Mouse (Mus musculus): ENCODE data around the gene 4932438H23Rik. TPM values are rescaled to one million over a fixed set of nuclear protein-coding genes. Genes with fewer than 3 reads are reported as not detected.

Gene 4932438H23Rik
- polyA plus RNA-seq, 1 experiment from 2014 or later, result not detected

DNA sequence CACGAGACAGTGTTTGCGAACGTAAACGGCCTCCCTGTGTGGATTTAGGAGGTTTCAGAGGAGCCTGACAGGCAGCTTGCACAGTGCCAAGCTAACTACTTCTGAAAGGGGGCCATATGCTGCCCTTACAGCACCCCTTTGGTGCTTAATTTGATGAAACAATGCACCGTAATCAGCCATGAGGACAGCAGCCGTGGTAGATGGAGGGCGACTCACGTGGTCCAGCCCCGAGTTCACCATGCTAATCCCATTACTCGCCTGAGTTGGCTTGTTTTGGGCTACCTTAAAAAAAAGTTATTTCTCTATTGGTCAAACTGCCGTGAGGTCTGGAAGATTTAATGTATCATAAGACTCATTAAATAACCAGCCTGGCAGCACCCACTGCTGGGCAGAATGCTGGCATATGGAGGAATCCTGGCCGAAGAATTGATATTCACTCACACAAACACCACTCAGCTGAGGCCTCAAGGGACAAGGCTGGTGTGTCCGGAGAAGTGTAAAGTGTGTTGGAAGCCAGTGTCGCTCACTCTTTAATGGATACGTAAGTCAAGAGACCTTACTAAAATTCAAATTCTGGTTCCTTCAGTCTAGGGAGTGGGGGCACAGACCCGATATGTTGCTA lies 4.6 kb upstream of the 4932438H23Rik start:
- H3K4me1 ChIP-seq (replicated peaks), result no peaks in the 10 kb centered on the region; the same call in 1 of the 2 replicates
- H3K27me3 ChIP-seq, result peaks cover 28% of the 10 kb centered on the region
- no peaks in the 10 kb centered on the region for H3K9me3 ChIP-seq (replicated peaks)
- WGBS (ENCODE audit: insufficient replicate concordance), result 76% methylated on average over 16 of the region's 16 CpGs
- H3K4me2 ChIP-seq, result no peak overlapping the region
- no peak for DNase-seq
- H3K4me3 ChIP-seq (replicated peaks), result no peak overlapping the region
- no peak overlapping the region for H3K9ac ChIP-seq
- no peak overlapping the region for H3K27ac ChIP-seq
- ATAC-seq (ENCODE audit: low read depth), result no peak
- no peaks in the 10 kb centered on the region for H3K36me3 ChIP-seq

DNA sequence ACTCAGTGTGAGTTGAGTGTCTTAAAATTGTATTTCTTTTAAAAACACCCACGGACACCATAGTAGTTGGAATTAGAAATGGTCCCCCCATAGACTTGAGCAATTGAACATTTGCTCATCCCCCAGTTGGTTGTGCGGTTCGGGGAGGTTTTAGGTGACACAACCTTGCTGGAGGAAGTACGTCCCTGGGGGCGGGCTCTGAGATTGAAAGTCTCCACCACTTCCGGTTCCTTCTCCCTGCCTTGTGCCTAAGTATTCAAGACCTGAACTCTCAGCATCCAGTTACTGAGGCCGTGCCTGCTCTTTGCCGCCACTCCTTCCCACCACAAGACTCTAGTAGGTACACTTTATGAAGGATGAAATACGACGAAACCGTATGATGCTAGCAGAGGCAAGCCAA lies 2.9 kb upstream of the 4932438H23Rik start:
- whole genome bisulfite sequencing (ENCODE audit: insufficient replicate concordance), result 74% methylated on average over 11 of the region's 11 CpGs
- no peak overlapping the region for H3K4me2 ChIP-seq
- no peak overlapping the region for H3K9ac ChIP-seq
- H3K27ac ChIP-seq, result no peak overlapping the region
- H3K4me1 ChIP-seq (replicated peaks), result no peaks in the 10 kb centered on the region; the same call in 1 of the 2 replicates
- H3K4me3 ChIP-seq (replicated peaks), result no peak overlapping the region
- DNase-seq (no peak), ATAC-seq (ENCODE audit: low read depth) (no peak)
- no peaks in the 10 kb centered on the region for H3K36me3 ChIP-seq
- H3K9me3 ChIP-seq (replicated peaks), result no peaks in the 10 kb centered on the region
- H3K27me3 ChIP-seq, result 0 out of 2 replicates have a peak, but pooled peaks cover 17% of the 10 kb centered on the region

DNA sequence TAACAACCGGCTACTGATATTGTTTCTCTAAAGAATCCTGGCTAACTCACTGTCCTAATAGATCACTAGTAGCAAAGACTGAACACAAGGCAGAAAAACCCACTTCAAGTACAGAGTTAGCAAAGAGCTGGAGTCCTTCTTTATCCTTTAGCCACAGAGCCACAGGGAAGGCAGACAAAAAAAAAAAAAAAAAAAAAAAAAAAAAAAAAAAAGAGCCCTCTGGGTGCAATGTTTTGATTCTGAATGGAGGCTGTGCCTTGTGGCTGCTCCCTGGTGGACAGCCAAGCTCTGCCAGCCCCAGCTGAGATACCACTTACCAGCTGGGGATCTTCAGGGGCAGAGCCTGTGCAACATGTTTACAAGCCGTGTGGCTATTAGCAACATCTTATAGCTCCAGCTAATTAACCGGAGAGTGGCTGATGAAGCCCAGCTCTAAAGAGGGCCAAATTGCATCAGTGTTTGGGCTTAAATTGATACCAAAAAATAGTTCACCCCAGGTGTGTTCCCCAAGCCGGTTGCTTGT lies 2.1 kb upstream of the 4932438H23Rik start:
- no peaks in the 10 kb centered on the region for H3K36me3 ChIP-seq
- no peaks in the 10 kb centered on the region for H3K9me3 ChIP-seq (replicated peaks)
- ATAC-seq (ENCODE audit: low read depth) (no peak), DNase-seq (no peak)
- no peak overlapping the region for H3K4me3 ChIP-seq (replicated peaks)
- H3K27ac ChIP-seq, result no peak overlapping the region
- H3K4me2 ChIP-seq, result no peak overlapping the region
- 0 out of 2 replicates have a peak, but pooled peaks cover 17% of the 10 kb centered on the region for H3K27me3 ChIP-seq
- WGBS (ENCODE audit: insufficient replicate concordance), result 77% methylated on average over 4 of the region's 4 CpGs
- no peak overlapping the region for H3K9ac ChIP-seq
- H3K4me1 ChIP-seq (replicated peaks), result no peaks in the 10 kb centered on the region; the same call in 1 of the 2 replicates

DNA sequence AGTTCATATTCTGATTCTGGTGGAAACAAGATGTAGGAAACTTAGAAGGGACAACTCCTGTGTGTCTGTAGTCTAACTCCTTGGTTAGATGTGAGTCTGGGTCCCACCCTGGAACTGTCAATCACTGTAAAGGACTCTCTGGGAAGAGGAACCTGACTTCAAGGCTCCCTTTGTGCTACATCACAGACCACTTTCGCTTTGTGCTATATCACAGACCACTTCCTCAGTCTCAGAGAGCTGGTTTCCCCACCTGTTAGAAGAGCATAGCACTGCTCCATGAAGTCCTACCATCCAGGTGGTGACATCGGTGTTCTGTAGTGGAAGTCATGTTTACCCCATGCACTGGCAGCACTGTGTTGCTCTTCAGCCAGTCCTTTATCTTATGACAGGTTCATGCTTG lies 1.1 kb upstream of the 4932438H23Rik start:
- H3K9me3 ChIP-seq (replicated peaks), result no peaks in the 10 kb centered on the region
- ATAC-seq (ENCODE audit: low read depth), result no peak
- no peak overlapping the region for H3K9ac ChIP-seq
- no peak overlapping the region for H3K27ac ChIP-seq
- H3K4me1 ChIP-seq (replicated peaks), result peaks cover 5% of the 10 kb centered on the region; the same call in 1 of the 2 replicates
- H3K4me2 ChIP-seq, result no peak overlapping the region
- no peaks in the 10 kb centered on the region for H3K36me3 ChIP-seq
- 0 out of 2 replicates have a peak, but pooled peaks cover 17% of the 10 kb centered on the region for H3K27me3 ChIP-seq
- 69% methylated on average over 2 of the region's 2 CpGs for WGBS (ENCODE audit: insufficient replicate concordance)
- no peak overlapping the region for H3K4me3 ChIP-seq (replicated peaks)
- no peak for DNase-seq

DNA sequence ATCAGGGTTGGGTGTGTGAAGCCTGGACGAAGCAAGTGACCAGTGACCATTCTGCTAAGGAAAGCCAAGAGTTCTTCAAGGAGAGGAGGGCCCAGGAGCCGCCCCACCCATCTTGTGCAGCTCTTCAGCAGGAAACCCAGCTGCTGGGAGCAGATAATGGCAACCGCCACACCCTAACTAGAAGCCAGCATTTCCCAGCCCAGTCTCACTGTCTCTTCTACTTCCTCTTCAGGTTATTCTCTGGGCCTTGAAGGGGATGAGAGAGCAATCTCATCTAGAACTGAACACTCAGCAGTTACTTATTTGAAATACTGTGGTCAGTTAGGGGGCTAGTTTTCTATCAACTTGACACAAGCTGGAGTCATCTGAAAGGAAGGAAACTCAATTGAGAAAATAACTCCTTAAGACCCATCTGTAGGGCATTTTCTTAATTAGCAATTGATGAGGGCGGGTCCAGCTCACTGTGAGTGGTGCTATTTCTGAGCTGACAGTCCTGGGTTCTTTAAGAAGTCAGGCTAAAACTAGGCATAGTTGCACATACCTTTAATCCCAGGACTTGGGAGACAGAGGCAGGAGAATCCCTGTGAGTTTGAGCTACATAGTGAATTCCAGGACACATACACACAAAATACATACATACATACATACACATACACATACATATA lies 8.1 kb downstream of the 4932438H23Rik start:
- H3K4me2 ChIP-seq, result peak overlapping the region; percentile 51
- peak; percentile 83 for DNase-seq
- peaks cover 58% of the 10 kb centered on the region for H3K4me1 ChIP-seq (replicated peaks)

DNA sequence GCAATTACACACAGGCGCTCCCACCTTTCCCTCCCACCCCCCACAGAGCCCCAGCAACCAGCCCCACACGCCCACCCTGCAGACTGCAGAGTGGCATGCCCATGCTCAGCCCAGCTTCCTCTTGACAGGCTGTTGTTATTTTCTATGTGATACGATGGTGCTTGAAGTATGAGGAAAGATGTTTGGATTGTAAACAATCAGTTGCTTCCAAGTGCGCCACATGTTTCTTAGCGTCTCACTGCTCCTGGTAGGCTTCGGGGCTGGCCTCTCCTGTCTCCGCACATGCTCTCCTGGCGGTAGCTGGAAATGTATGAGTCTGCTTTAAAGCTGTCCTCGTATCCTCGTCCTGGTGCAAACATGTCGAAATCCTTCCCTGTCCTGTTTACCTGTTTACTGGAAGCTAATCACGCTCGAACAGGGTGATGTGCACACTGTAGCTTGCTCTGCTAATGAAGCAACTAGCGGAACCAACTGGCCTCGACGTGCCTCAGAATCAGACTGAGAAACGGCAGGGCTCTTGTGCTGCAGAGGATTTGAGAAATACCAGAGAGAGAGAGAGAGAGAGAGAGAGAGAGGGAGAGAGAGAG lies 9.6 kb downstream of the 4932438H23Rik start:
- DNase-seq, result no peak

More for the DNA sequence above, 8.1 kb downstream of the 4932438H23Rik start:
- peak overlapping the region; percentile 16 for H3K4me3 ChIP-seq (replicated peaks)
- no peaks in the 10 kb centered on the region for H3K36me3 ChIP-seq
- 15% methylated on average over 4 of the region's 4 CpGs for whole genome bisulfite sequencing (ENCODE audit: insufficient replicate concordance)
- H3K27ac ChIP-seq, result peak overlapping the region; percentile 98
- H3K9me3 ChIP-seq (replicated peaks), result peaks cover 10% of the 10 kb centered on the region; the same call in 1 of the 2 replicates
- peak overlapping the region; percentile 64 for H3K9ac ChIP-seq
- ATAC-seq (ENCODE audit: low read depth), result peak; percentile 100
- no peaks in the 10 kb centered on the region for H3K27me3 ChIP-seq

DNA sequence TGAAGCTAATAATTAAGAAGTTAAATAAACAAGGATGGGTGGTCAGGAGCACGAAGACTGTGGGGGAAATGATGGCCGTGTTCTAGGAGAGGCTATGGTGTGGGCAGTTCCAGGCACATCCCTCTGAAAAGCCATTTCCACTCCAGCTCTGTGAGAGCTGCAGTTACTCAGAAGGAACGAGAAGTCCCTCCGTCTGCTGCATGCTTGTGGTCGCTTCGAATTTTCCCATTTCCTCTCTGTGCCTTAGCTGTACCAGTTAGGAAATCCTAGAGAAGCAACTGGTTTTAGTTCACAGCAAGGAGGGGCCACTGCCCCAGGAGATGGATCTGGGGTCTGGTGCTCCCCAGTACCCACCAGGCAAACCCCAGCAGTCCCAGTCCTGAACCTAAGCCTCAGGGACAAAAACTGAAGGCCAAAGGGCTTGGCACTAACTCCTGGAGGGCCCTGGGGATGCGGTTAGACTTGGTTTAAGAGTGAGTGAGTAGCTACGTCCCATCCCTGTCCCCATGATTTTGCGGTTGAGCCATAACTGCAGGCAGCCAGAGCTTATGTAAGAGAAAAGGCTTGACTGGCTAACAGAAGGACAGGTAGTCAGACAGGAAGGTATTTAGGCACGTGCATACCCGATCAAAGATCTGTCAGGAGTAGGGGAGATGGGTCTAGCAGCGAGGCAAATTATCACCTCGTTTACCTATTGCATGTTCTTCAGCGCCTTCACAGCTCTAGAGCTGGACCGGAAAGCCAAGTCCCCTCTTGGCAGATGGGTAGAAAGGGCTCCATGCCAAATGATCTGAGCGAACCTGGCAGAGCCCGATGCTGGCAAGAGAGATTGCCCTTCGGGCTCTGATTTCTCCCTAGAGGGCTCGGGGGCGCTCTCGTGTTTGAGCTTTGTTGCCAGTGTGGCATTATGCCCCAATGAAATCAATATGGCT lies 10.3 kb downstream of the 4932438H23Rik start:
- WGBS (ENCODE audit: insufficient replicate concordance), result 84% methylated on average over 21 of the region's 21 CpGs
- Histone ChIP-seq H3K27me3 (no peaks in the 10 kb centered on the region), H3K4me1 (replicated peaks) (peaks cover 65% of the 10 kb centered on the region), H3K36me3 (no peaks in the 10 kb centered on the region), H3K4me2 (no peak overlapping the region), H3K9ac (no peak overlapping the region), H3K27ac (peak overlapping the region; percentile 98), H3K9me3 (replicated peaks) (peaks cover 10% of the 10 kb centered on the region), H3K4me3 (replicated peaks) (no peak overlapping the region)
- DNase-seq (no peak), ATAC-seq (ENCODE audit: low read depth) (no peak)

More for the DNA sequence above, 9.6 kb downstream of the 4932438H23Rik start:
- Histone ChIP-seq H3K9ac (no peak overlapping the region), H3K4me1 (replicated peaks) (peaks cover 63% of the 10 kb centered on the region), H3K9me3 (replicated peaks) (peaks cover 10% of the 10 kb centered on the region; the same call in 1 of the 2 replicates), H3K4me2 (0 out of 2 replicates have a peak overlapping the region, but pooled peaks have one; percentile 20), H3K36me3 (no peaks in the 10 kb centered on the region), H3K27me3 (no peaks in the 10 kb centered on the region), H3K4me3 (replicated peaks) (no peak overlapping the region), H3K27ac (peak overlapping the region; percentile 98)
- ATAC-seq (ENCODE audit: low read depth), result no peak
- 78% methylated on average over 17 of the region's 17 CpGs for WGBS (ENCODE audit: insufficient replicate concordance)

DNA sequence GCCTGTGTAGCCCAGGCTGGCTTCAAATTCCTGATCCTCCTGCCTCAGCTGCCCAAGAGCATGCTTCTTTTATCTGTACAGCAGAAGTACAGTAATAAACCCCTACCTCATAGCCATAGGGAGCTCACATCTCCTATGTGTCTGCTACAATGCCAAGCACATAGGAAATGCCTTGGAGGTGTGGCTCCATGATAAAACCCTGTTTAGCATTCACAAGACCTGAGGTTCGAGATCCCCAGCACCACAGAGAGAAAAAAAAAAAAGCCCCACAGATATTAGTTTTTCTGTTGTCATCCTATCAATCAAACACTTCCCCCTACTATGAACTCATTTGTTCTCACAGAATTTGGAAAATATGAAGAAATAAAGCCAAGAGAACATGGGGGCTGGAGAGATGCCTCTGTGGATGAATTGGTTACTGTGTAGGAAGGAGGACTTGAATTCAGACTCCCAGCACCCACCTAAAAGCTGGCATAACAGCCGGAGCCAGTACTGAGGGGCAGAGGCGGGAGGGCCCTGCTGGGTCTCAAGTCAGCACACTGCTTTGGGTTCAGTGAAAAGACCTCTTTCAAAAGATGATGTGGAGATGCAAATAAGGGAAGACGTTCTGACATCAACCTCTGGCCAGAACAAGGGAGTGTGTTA lies 11.8 kb downstream of the 4932438H23Rik start:
- ATAC-seq (ENCODE audit: low read depth) (no peak), DNase-seq (no peak)
- 0 out of 2 replicates have a peak overlapping the region, but pooled peaks have one; percentile 6 for H3K9ac ChIP-seq
- H3K4me2 ChIP-seq, result no peak overlapping the region
- peak overlapping the region; percentile 63 for H3K27ac ChIP-seq
- H3K36me3 ChIP-seq, result no peaks in the 10 kb centered on the region
- 56% methylated on average over 4 of the region's 4 CpGs for WGBS (ENCODE audit: insufficient replicate concordance)
- H3K4me1 ChIP-seq (replicated peaks), result peaks cover 59% of the 10 kb centered on the region
- no peaks in the 10 kb centered on the region for H3K27me3 ChIP-seq
- H3K9me3 ChIP-seq (replicated peaks), result peaks cover 10% of the 10 kb centered on the region
- H3K4me3 ChIP-seq (replicated peaks), result no peak overlapping the region

DNA sequence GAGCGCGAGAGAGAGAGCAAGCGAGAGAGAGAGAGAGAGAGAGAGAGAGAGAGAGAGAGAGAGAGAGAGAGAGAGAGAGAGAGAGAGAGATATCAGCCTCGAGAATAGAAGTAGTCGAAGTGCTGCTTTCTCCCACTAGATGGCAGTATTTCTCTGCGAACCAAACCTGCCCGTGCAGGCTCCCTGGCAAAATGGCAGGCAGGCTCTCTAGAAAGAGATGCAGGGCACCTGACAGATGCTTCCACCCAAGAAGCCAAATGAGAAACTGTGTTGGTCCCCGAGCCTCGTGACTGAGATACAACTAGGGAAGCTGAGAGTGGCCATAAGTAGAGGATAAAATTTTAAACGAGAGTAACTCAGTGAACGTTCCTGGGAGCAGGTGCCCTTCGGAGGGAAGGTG lies 13.4 kb downstream of the 4932438H23Rik start:
- Histone ChIP-seq H3K4me2 (no peak overlapping the region), H3K4me1 (replicated peaks) (peaks cover 44% of the 10 kb centered on the region), H3K36me3 (no peaks in the 10 kb centered on the region), H3K27me3 (no peaks in the 10 kb centered on the region), H3K9me3 (replicated peaks) (peaks cover 10% of the 10 kb centered on the region), H3K4me3 (replicated peaks) (no peak overlapping the region), H3K27ac (no peak overlapping the region), H3K9ac (no peak overlapping the region)
- WGBS (ENCODE audit: insufficient replicate concordance), result 23% methylated on average over 10 of the region's 12 CpGs
- ATAC-seq (ENCODE audit: low read depth) (peak; percentile 45; the same call in 1 of the 2 replicates), DNase-seq (peak; percentile 57)

DNA sequence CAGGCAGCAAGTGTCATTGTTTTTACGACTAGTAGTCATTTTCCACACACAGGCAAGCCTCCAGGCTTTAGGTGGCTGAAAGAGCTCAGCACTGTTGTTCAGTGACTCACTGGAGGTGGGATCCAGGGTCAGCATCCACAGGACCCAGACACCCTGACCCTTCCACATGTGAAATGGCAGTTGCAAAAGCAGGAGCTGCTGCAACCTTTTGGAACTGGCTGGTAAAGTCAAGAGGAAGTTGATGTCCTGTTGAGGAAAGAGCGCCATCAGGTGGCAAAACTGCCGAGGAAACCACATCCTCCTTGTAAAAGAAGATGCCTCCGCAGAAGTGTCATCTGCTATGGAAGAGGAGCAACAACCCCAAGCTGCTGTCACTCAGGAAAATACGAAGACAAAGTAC lies 18.7 kb downstream of the 4932438H23Rik start:
- Histone ChIP-seq H3K27ac (no peak overlapping the region), H3K9ac (no peak overlapping the region), H3K4me1 (replicated peaks) (peaks cover 10% of the 10 kb centered on the region), H3K4me3 (replicated peaks) (no peak overlapping the region), H3K4me2 (no peak overlapping the region), H3K9me3 (replicated peaks) (no peaks in the 10 kb centered on the region; the same call in 1 of the 2 replicates), H3K27me3 (0 out of 2 replicates have a peak, but pooled peaks cover under 1% of the 10 kb centered on the region), H3K36me3 (no peaks in the 10 kb centered on the region)
- DNase-seq (no peak), ATAC-seq (ENCODE audit: low read depth) (no peak)
- 52% methylated on average over 5 of the region's 5 CpGs for WGBS (ENCODE audit: insufficient replicate concordance)

Data from liver, embryonic 13.5 days (tissue).